Mouse (Mus musculus): ENCODE data around the gene Slc1a5. TPM values are rescaled to one million over a fixed set of nuclear protein-coding genes. Genes with fewer than 3 reads are reported as not detected.

Gene Slc1a5
- polyA plus RNA-seq, 1 experiment from 2014 or later = 12.4 TPM

- Histone ChIP-seq H3K36me3 (replicated peaks) (no peaks in the 10 kb centered on the region), H3K9me3 (no peaks in the 10 kb centered on the region), H3K27ac (peak overlapping the region; percentile 95), H3K9ac (peak overlapping the region; percentile 70), H3K4me2 (peak overlapping the region; percentile 83), H3K4me3 (peak overlapping the region; percentile 58), H3K27me3 (replicated peaks) (no peaks in the 10 kb centered on the region), H3K4me1 (peaks cover 63% of the 10 kb centered on the region)
- peak; percentile 51 for ATAC-seq (replicated peaks)
- 10% methylated on average over 90 of the region's 90 CpGs for WGBS
Measured at GRCm38 (mm10) chr7:16810920-16811648, 29.9 kb downstream of the Slc1a5 start.

GRCm38 (mm10) chr7:16811649-16812070, 30.5 kb downstream of the Slc1a5 start:
- Histone ChIP-seq H3K27ac (peak overlapping the region; percentile 95), H3K9ac (peak overlapping the region; percentile 70), H3K9me3 (no peaks in the 10 kb centered on the region), H3K4me3 (peak overlapping the region; percentile 58), H3K4me2 (peak overlapping the region; percentile 83), H3K4me1 (peaks cover 63% of the 10 kb centered on the region), H3K27me3 (replicated peaks) (no peaks in the 10 kb centered on the region), H3K36me3 (replicated peaks) (no peaks in the 10 kb centered on the region)
- 10% methylated on average over 17 of the region's 17 CpGs for WGBS
- no peak for ATAC-seq (replicated peaks)

GRCm38 (mm10) chr7:16812505-16812904, 31.4 kb downstream of the Slc1a5 start:
- no peaks in the 10 kb centered on the region for H3K9me3 ChIP-seq
- no peak overlapping the region for H3K9ac ChIP-seq
- WGBS = 76% methylated on average over 2 of the region's 2 CpGs
- H3K4me2 ChIP-seq = peak overlapping the region; percentile 83; the same call in 1 of the 2 replicates
- H3K27me3 ChIP-seq (replicated peaks) = no peaks in the 10 kb centered on the region
- ATAC-seq (replicated peaks) = no peak
- H3K36me3 ChIP-seq (replicated peaks) = no peaks in the 10 kb centered on the region
- no peak overlapping the region for H3K4me3 ChIP-seq
- H3K27ac ChIP-seq = no peak overlapping the region
- peaks cover 68% of the 10 kb centered on the region for H3K4me1 ChIP-seq

GRCm38 (mm10) chr7:16815351-16815941, 34.3 kb downstream of the Slc1a5 start, which contains the start of gene Strn4:
TSS of gene Strn4 (plus strand) at chr7:16815889.
- no peaks in the 10 kb centered on the region for H3K27me3 ChIP-seq (replicated peaks)

GRCm38 (mm10) chr7:16816078-16816474, 34.9 kb downstream of the Slc1a5 start:
- H3K9ac ChIP-seq = peak overlapping the region; percentile 99
- peak overlapping the region; percentile 100 for H3K27ac ChIP-seq
- WGBS = 0% methylated on average over 7 of the region's 55 CpGs
- H3K4me2 ChIP-seq = peak overlapping the region; percentile 92
- peak; percentile 61 for ATAC-seq (replicated peaks)
- peak overlapping the region; percentile 90 for H3K4me3 ChIP-seq
- no peaks in the 10 kb centered on the region for H3K27me3 ChIP-seq (replicated peaks)
- H3K9me3 ChIP-seq = no peaks in the 10 kb centered on the region
- no peaks in the 10 kb centered on the region for H3K36me3 ChIP-seq (replicated peaks)
- H3K4me1 ChIP-seq = peaks cover 87% of the 10 kb centered on the region

More at GRCm38 (mm10) chr7:16815351-16815941, 34.3 kb downstream of the Slc1a5 start, which contains the start of gene Strn4:
- peak; percentile 87 for ATAC-seq (replicated peaks)
- H3K9me3 ChIP-seq = no peaks in the 10 kb centered on the region
- peaks cover 87% of the 10 kb centered on the region for H3K4me1 ChIP-seq
- H3K9ac ChIP-seq = peak within 1 kb of the TSS; percentile 99
- H3K27ac ChIP-seq = peak within 1 kb of the TSS; percentile 100
- 0% methylated on average over 1 of the region's 1 CpGs for WGBS
- peak within 1 kb of the TSS; percentile 92 for H3K4me2 ChIP-seq
- H3K4me3 ChIP-seq = peak within 1 kb of the TSS; percentile 90
- no peaks in the 10 kb centered on the region for H3K36me3 ChIP-seq (replicated peaks)

- H3K4me2 ChIP-seq = peak within 1 kb of the TSS; percentile 92
- 1% methylated on average over 54 of the region's 64 CpGs for WGBS
- H3K9me3 ChIP-seq = no peaks in the 10 kb centered on the region
- peak within 1 kb of the TSS; percentile 99 for H3K9ac ChIP-seq
- no peaks in the 10 kb centered on the region for H3K27me3 ChIP-seq (replicated peaks)
- H3K27ac ChIP-seq = peak within 1 kb of the TSS; percentile 100
- peaks cover 87% of the 10 kb centered on the region for H3K4me1 ChIP-seq
- ATAC-seq (replicated peaks) = peak; percentile 44
- H3K4me3 ChIP-seq = peak within 1 kb of the TSS; percentile 90
- no peaks in the 10 kb centered on the region for H3K36me3 ChIP-seq (replicated peaks)
Measured at GRCm38 (mm10) chr7:16816475-16817122, 35.5 kb downstream of the Slc1a5 start, which contains the start of gene Fkrp. TSS of gene Fkrp (minus strand) at chr7:16816732.

GRCm38 (mm10) chr7:16817693-16818092, 36.6 kb downstream of the Slc1a5 start:
- no peak for ATAC-seq (replicated peaks)
- peak overlapping the region; percentile 100 for H3K27ac ChIP-seq
- peak overlapping the region; percentile 99 for H3K9ac ChIP-seq
- H3K27me3 ChIP-seq (replicated peaks) = no peaks in the 10 kb centered on the region
- H3K4me2 ChIP-seq = peak overlapping the region; percentile 92
- no peaks in the 10 kb centered on the region for H3K36me3 ChIP-seq (replicated peaks)
- no peaks in the 10 kb centered on the region for H3K9me3 ChIP-seq
- H3K4me1 ChIP-seq = peaks cover 88% of the 10 kb centered on the region
- H3K4me3 ChIP-seq = peak overlapping the region; percentile 90
- WGBS = 33% methylated on average over 3 of the region's 3 CpGs

- peaks cover 74% of the 10 kb centered on the region for H3K4me1 ChIP-seq
Measured at GRCm38 (mm10) chr7:16819794-16820193, 38.7 kb downstream of the Slc1a5 start.

GRCm38 (mm10) chr7:16820271-16820763, 39.2 kb downstream of the Slc1a5 start:
- Histone ChIP-seq H3K4me3 (no peak overlapping the region), H3K27me3 (replicated peaks) (no peaks in the 10 kb centered on the region), H3K9ac (no peak overlapping the region), H3K4me1 (peaks cover 69% of the 10 kb centered on the region), H3K27ac (no peak overlapping the region), H3K9me3 (no peaks in the 10 kb centered on the region), H3K4me2 (no peak overlapping the region), H3K36me3 (replicated peaks) (peaks cover 4% of the 10 kb centered on the region; the same call in 1 of the 2 replicates)
- no peak for ATAC-seq (replicated peaks)
- 75% methylated on average over 5 of the region's 5 CpGs for WGBS

More at GRCm38 (mm10) chr7:16819794-16820193, 38.7 kb downstream of the Slc1a5 start:
- H3K9ac ChIP-seq = peak overlapping the region; percentile 14; the same call in 1 of the 2 replicates
- H3K4me3 ChIP-seq = no peak overlapping the region
- WGBS = 68% methylated on average over 5 of the region's 5 CpGs
- ATAC-seq (replicated peaks) = no peak
- no peak overlapping the region for H3K4me2 ChIP-seq
- no peak overlapping the region for H3K27ac ChIP-seq
- no peaks in the 10 kb centered on the region; the same call in 1 of the 2 replicates for H3K36me3 ChIP-seq (replicated peaks)
- no peaks in the 10 kb centered on the region for H3K9me3 ChIP-seq
- no peaks in the 10 kb centered on the region for H3K27me3 ChIP-seq (replicated peaks)

- Histone ChIP-seq H3K27ac (no peak overlapping the region), H3K4me1 (peaks cover 63% of the 10 kb centered on the region)
- no peak for ATAC-seq (replicated peaks)
Measured at GRCm38 (mm10) chr7:16821091-16821490, 40.0 kb downstream of the Slc1a5 start.

GRCm38 (mm10) chr7:16821669-16822101, 40.5 kb downstream of the Slc1a5 start:
- ATAC-seq (replicated peaks) = no peak
- H3K9me3 ChIP-seq = no peaks in the 10 kb centered on the region
- no peak overlapping the region for H3K27ac ChIP-seq
- H3K4me3 ChIP-seq = no peak overlapping the region
- WGBS = 78% methylated on average over 4 of the region's 4 CpGs
- peaks cover 63% of the 10 kb centered on the region for H3K4me1 ChIP-seq
- no peaks in the 10 kb centered on the region for H3K27me3 ChIP-seq (replicated peaks)
- peaks cover 15% of the 10 kb centered on the region; the same call in 1 of the 2 replicates for H3K36me3 ChIP-seq (replicated peaks)
- H3K9ac ChIP-seq = no peak overlapping the region
- no peak overlapping the region for H3K4me2 ChIP-seq

More at GRCm38 (mm10) chr7:16821091-16821490, 40.0 kb downstream of the Slc1a5 start:
- no peak overlapping the region for H3K4me3 ChIP-seq
- no peak overlapping the region for H3K9ac ChIP-seq
- WGBS = 41% methylated on average over 3 of the region's 3 CpGs
- H3K36me3 ChIP-seq (replicated peaks) = peaks cover 11% of the 10 kb centered on the region; the same call in 1 of the 2 replicates
- no peak overlapping the region for H3K4me2 ChIP-seq
- H3K9me3 ChIP-seq = no peaks in the 10 kb centered on the region
- H3K27me3 ChIP-seq (replicated peaks) = no peaks in the 10 kb centered on the region

GRCm38 (mm10) chr7:16823734-16824133, 42.6 kb downstream of the Slc1a5 start:
- no peak overlapping the region for H3K9ac ChIP-seq
- no peaks in the 10 kb centered on the region for H3K27me3 ChIP-seq (replicated peaks)
- peaks cover 46% of the 10 kb centered on the region for H3K4me1 ChIP-seq
- H3K9me3 ChIP-seq = no peaks in the 10 kb centered on the region
- peaks cover 29% of the 10 kb centered on the region for H3K36me3 ChIP-seq (replicated peaks)
- H3K4me2 ChIP-seq = no peak overlapping the region
- ATAC-seq (replicated peaks) = no peak
- no peak overlapping the region for H3K27ac ChIP-seq
- 78% methylated on average over 5 of the region's 5 CpGs for WGBS
- H3K4me3 ChIP-seq = no peak overlapping the region

Data from midbrain, embryonic 15.5 days (tissue).